Mouse (Mus musculus): ENCODE results near the gene Nsg2. TPM values are rescaled to one million over a fixed set of nuclear protein-coding genes. Genes with fewer than 3 reads are reported as not detected.

The Nsg2 gene
- polyA plus RNA-seq (2012; rRNA removed): 299 and 344 TPM in 2 replicates

DNA sequence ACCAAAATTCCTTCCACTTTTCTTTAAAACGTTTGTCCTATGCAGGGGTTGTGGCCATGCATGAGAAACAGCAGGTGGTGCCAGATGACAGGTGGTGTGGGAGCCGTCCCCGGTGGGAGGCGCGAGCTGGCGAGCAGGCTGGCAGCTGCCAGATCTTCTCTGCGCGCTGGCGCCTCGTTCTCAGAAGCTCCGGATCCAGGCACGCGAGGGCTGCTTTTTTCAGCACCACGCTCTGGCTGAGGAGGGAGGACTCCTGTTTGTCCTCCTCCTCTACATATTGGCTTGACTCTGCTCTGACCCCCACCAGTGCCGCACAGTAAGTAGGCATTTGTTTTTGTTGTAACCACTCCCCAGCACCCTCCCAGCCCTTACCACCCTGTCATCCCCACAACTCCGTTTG, at the start of gene Nsg2:
Nsg2 (plus strand) TSS at position 183 of the 400 bp plus-strand sequence.
- Histone ChIP-seq H3K4me3 (ENCODE audit: control insufficient read depth, insufficient read depth, low read length) (peak within 1 kb of the TSS; percentile 60), H3K36me3 (ENCODE audit: control insufficient read depth, insufficient read depth, low read length) (peaks cover 15% of the 10 kb centered on the region), H3K27me3 (ENCODE audit: control insufficient read depth, insufficient read depth, low read length) (no peaks in the 10 kb centered on the region), H3K4me1 (replicated peaks; ENCODE audit: control insufficient read depth, insufficient read depth, low read length) (peaks cover 35% of the 10 kb centered on the region), H3K27ac (ENCODE audit: control insufficient read depth, insufficient read depth, low read length) (peak within 1 kb of the TSS; percentile 96)
- TF ChIP-seq POLR2A (IDR thresholded peaks at IDR 0.05; ENCODE audit: control insufficient read depth, extremely low read depth, insufficient read depth, low read length, poor library complexity) (peak; percentile 93), CTCF (IDR thresholded peaks at IDR 0.05; ENCODE audit: borderline replicate concordance, control insufficient read depth, extremely low read depth, insufficient read depth, low read length, poor library complexity) (peak; percentile 88)
- WGBS: under 1% methylated on average over 16 of the region's 16 CpGs
- DNase-seq: peak; percentile 91

DNA sequence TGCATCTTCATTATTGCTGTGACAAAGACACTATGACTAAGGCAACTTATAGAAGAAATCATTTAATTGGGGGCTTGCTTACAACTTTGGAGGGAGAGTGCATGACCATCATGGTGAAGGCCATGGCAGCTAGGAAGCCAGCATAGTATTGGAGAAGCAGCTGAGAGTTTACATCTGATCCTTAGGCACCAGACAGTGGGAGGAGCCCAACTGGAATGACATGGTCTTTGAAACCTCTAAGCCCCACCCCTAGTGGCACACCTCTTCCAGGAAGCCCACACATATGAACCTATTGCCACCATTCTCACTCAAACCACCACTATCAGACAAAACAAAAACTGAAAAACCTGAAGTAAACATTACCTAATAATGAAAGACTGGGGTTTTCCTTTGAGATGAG, 40.2 kb upstream of the Nsg2 start:
- H3K27me3 ChIP-seq (ENCODE audit: control insufficient read depth, insufficient read depth, low read length): no peaks in the 10 kb centered on the region
- peaks cover 5% of the 10 kb centered on the region; the same call in 1 of the 2 replicates for H3K4me1 ChIP-seq (replicated peaks; ENCODE audit: control insufficient read depth, insufficient read depth, low read length)
- TF ChIP-seq POLR2A (IDR thresholded peaks at IDR 0.05; ENCODE audit: control insufficient read depth, extremely low read depth, insufficient read depth, low read length, poor library complexity) (no peak), CTCF (IDR thresholded peaks at IDR 0.05; ENCODE audit: borderline replicate concordance, control insufficient read depth, extremely low read depth, insufficient read depth, low read length, poor library complexity) (no peak)
- no peak overlapping the region for H3K4me3 ChIP-seq (ENCODE audit: control insufficient read depth, insufficient read depth, low read length)
- no peaks in the 10 kb centered on the region for H3K36me3 ChIP-seq (ENCODE audit: control insufficient read depth, insufficient read depth, low read length)
- no peak for DNase-seq
- H3K27ac ChIP-seq (ENCODE audit: control insufficient read depth, insufficient read depth, low read length): no peak overlapping the region

GRCm38 (mm10) chr11:31963993-31964392, 36.3 kb upstream of the Nsg2 start:
- TF ChIP-seq POLR2A (IDR thresholded peaks at IDR 0.05; ENCODE audit: control insufficient read depth, extremely low read depth, insufficient read depth, low read length, poor library complexity) (no peak), CTCF (IDR thresholded peaks at IDR 0.05; ENCODE audit: borderline replicate concordance, control insufficient read depth, extremely low read depth, insufficient read depth, low read length, poor library complexity) (no peak)
- WGBS: 60% methylated on average over 1 of the region's 1 CpGs
- H3K27ac ChIP-seq (ENCODE audit: control insufficient read depth, insufficient read depth, low read length): no peak overlapping the region
- no peak for DNase-seq
- peaks cover 5% of the 10 kb centered on the region; the same call in 1 of the 2 replicates for H3K4me1 ChIP-seq (replicated peaks; ENCODE audit: control insufficient read depth, insufficient read depth, low read length)
- H3K36me3 ChIP-seq (ENCODE audit: control insufficient read depth, insufficient read depth, low read length): no peaks in the 10 kb centered on the region
- H3K4me3 ChIP-seq (ENCODE audit: control insufficient read depth, insufficient read depth, low read length): no peak overlapping the region
- H3K27me3 ChIP-seq (ENCODE audit: control insufficient read depth, insufficient read depth, low read length): no peaks in the 10 kb centered on the region

DNA sequence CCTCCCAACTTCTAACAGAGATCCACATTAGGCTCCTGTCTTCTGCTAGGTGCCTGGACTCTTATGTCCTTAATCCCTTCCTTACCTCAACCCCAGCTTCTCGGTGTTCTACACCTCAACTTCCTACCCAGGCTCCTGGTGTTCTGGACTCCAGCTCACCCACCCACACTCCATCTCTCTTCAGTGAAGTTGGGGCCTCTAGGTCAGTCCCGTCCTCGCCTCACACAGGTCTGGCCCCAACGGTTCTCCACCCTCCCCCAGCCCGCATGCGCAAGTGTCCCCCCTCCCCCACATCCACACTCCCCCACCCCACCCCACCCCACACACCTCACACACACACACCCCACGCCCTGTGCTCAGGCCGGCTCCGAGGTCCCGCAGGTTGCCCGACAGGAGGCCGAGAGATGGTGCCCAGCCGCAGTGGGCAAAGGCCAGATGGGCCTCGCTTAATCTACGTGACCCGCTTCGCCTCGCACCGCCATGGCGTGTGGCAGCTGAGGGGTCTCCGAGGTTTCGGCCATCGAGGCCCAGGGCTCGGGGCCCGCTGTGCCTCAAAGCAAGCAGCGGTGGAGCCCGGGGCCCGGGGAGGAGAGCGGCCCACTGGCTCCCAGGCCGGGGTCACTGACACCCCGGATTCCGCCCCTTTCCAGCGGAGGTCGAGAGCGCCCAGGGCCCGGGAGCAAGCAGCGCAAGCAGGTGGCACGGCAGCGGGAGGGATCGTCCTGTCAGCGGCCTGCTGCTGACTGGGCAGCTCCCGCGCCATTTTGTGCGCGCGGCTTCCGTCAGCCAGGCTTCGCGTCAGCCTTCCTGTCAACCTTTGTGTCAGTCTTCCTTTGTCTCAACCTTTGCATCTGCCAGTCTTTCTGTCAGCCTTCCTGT, 34.8 kb upstream of the Nsg2 start, which contains the start of gene 4930524B15Rik:
4930524B15Rik (plus strand) TSS at position 337 of the 879 bp plus-strand sequence.
- WGBS: 92% methylated on average over 49 of the region's 49 CpGs
- no peak within 1 kb of the TSS for H3K4me3 ChIP-seq (ENCODE audit: control insufficient read depth, insufficient read depth, low read length)
- DNase-seq: no peak
- H3K4me1 ChIP-seq (replicated peaks; ENCODE audit: control insufficient read depth, insufficient read depth, low read length): peaks cover 5% of the 10 kb centered on the region; the same call in 1 of the 2 replicates
- H3K27me3 ChIP-seq (ENCODE audit: control insufficient read depth, insufficient read depth, low read length): no peaks in the 10 kb centered on the region
- no peaks in the 10 kb centered on the region for H3K36me3 ChIP-seq (ENCODE audit: control insufficient read depth, insufficient read depth, low read length)
- H3K27ac ChIP-seq (ENCODE audit: control insufficient read depth, insufficient read depth, low read length): no peak within 1 kb of the TSS
- TF ChIP-seq CTCF (IDR thresholded peaks at IDR 0.05; ENCODE audit: borderline replicate concordance, control insufficient read depth, extremely low read depth, insufficient read depth, low read length, poor library complexity): no peak
- TF ChIP-seq POLR2A (IDR thresholded peaks at IDR 0.05; ENCODE audit: control insufficient read depth, extremely low read depth, insufficient read depth, low read length, poor library complexity): no peak

- H3K4me1 ChIP-seq (replicated peaks; ENCODE audit: control insufficient read depth, insufficient read depth, low read length): no peaks in the 10 kb centered on the region
- H3K4me3 ChIP-seq (ENCODE audit: control insufficient read depth, insufficient read depth, low read length): no peak overlapping the region
- no peak overlapping the region for H3K27ac ChIP-seq (ENCODE audit: control insufficient read depth, insufficient read depth, low read length)
- H3K27me3 ChIP-seq (ENCODE audit: control insufficient read depth, insufficient read depth, low read length): no peaks in the 10 kb centered on the region
- 59% methylated on average over 4 of the region's 4 CpGs for WGBS
- no peaks in the 10 kb centered on the region for H3K36me3 ChIP-seq (ENCODE audit: control insufficient read depth, insufficient read depth, low read length)
- TF ChIP-seq CTCF (IDR thresholded peaks at IDR 0.05; ENCODE audit: borderline replicate concordance, control insufficient read depth, extremely low read depth, insufficient read depth, low read length, poor library complexity): no peak
- no peak for TF ChIP-seq POLR2A (IDR thresholded peaks at IDR 0.05; ENCODE audit: control insufficient read depth, extremely low read depth, insufficient read depth, low read length, poor library complexity)
- no peak for DNase-seq
Measured at GRCm38 (mm10) chr11:31974132-31974531, 26.1 kb upstream of the Nsg2 start.

DNA sequence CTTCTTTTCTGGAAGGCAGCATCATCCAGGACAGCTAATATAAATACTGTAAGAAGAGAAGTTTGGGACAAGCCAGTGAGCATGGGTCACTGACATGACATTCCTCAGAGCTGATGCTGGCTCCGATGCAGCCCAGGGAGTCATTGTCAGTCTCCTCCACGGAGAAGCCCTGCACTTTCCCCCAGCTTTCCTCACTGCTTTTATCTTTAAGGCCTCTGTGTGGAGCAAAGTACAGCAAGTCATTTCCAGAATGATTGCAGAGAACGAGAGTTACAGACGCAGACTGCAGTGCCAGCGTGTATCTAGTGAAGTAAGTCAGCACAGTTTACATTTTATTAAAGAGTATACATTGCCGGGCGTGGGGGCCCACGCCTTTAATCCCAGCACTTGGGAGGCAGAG, 25.4 kb upstream of the Nsg2 start:
- DNase-seq: no peak
- H3K4me3 ChIP-seq (ENCODE audit: control insufficient read depth, insufficient read depth, low read length): no peak overlapping the region
- 95% methylated on average over 8 of the region's 8 CpGs for WGBS

More for the DNA sequence above, 25.4 kb upstream of the Nsg2 start:
- Histone ChIP-seq H3K27me3 (ENCODE audit: control insufficient read depth, insufficient read depth, low read length) (no peaks in the 10 kb centered on the region), H3K4me1 (replicated peaks; ENCODE audit: control insufficient read depth, insufficient read depth, low read length) (no peaks in the 10 kb centered on the region), H3K36me3 (ENCODE audit: control insufficient read depth, insufficient read depth, low read length) (no peaks in the 10 kb centered on the region), H3K27ac (ENCODE audit: control insufficient read depth, insufficient read depth, low read length) (no peak overlapping the region)
- TF ChIP-seq CTCF (IDR thresholded peaks at IDR 0.05; ENCODE audit: borderline replicate concordance, control insufficient read depth, extremely low read depth, insufficient read depth, low read length, poor library complexity): no peak
- no peak for TF ChIP-seq POLR2A (IDR thresholded peaks at IDR 0.05; ENCODE audit: control insufficient read depth, extremely low read depth, insufficient read depth, low read length, poor library complexity)
